Mouse (Mus musculus): ENCODE measurements around the gene Sfpq. TPM values are rescaled to one million over a fixed set of nuclear protein-coding genes. Genes with fewer than 3 reads are reported as not detected.

The Sfpq gene
- polyA plus RNA-seq, 1 experiment from 2014 or later, result 56.3 TPM

- H3K4me2 ChIP-seq (replicated peaks; ENCODE audit: low read depth), result no peak overlapping the region
- no peaks in the 10 kb centered on the region for H3K27me3 ChIP-seq (replicated peaks; ENCODE audit: control insufficient read depth, insufficient read depth, low read length)
- TF ChIP-seq CTCF (IDR thresholded peaks at IDR 0.05; ENCODE audit: low read depth), result no peak
- no peaks in the 10 kb centered on the region for H3K9me3 ChIP-seq (ENCODE audit: control insufficient read depth)
- H3K27ac ChIP-seq (ENCODE audit: low read depth, low read length), result no peak overlapping the region
- no peak overlapping the region for H3K9ac ChIP-seq (ENCODE audit: low read depth, low read length)
- 91% methylated on average over 2 of the region's 2 CpGs for WGBS
- H3K4me3 ChIP-seq (ENCODE audit: low read depth, low read length), result no peak overlapping the region
- no peak for ATAC-seq
- H3K36me3 ChIP-seq (ENCODE audit: control insufficient read depth, insufficient read depth), result peaks cover 4% of the 10 kb centered on the region
- H3K4me1 ChIP-seq (replicated peaks; ENCODE audit: control insufficient read depth, insufficient read depth, low read length), result 0 out of 2 replicates have a peak, but pooled peaks cover 1% of the 10 kb centered on the region
Measured at GRCm38 (mm10) chr4:127083131-127083530, 62.0 kb downstream of the Sfpq start.

GRCm38 (mm10) chr4:127085761-127086160 is 64.6 kb downstream of the Sfpq start:
- Histone ChIP-seq H3K27me3 (replicated peaks; ENCODE audit: control insufficient read depth, insufficient read depth, low read length) (no peaks in the 10 kb centered on the region), H3K27ac (ENCODE audit: low read depth, low read length) (no peak overlapping the region), H3K9me3 (ENCODE audit: control insufficient read depth) (no peaks in the 10 kb centered on the region), H3K4me3 (ENCODE audit: low read depth, low read length) (no peak overlapping the region), H3K9ac (ENCODE audit: low read depth, low read length) (no peak overlapping the region), H3K36me3 (ENCODE audit: control insufficient read depth, insufficient read depth) (peaks cover 10% of the 10 kb centered on the region), H3K4me1 (replicated peaks; ENCODE audit: control insufficient read depth, insufficient read depth, low read length) (no peaks in the 10 kb centered on the region), H3K4me2 (replicated peaks; ENCODE audit: low read depth) (no peak overlapping the region)
- no peak for ATAC-seq
- 56% methylated on average over 1 of the region's 1 CpGs for WGBS
- no peak for TF ChIP-seq CTCF (IDR thresholded peaks at IDR 0.05; ENCODE audit: low read depth)

Other genes with a start within 250 kb of the Sfpq start
- gene Zmym4, start 53.2 kb upstream of the Sfpq start, polyA plus RNA-seq (2015; fragmentation: Nextera tagmentation; extraction: Ambion mirVana), result 6.0 and 7.1 TPM in 2 replicates
- 6.4 and 6.5 TPM in 2 replicates for gene Zmym1, start 39.8 kb downstream of the Sfpq start, polyA plus RNA-seq (2015; fragmentation: Nextera tagmentation; extraction: Ambion mirVana)
- 5.0 and 7.0 TPM in 2 replicates for gene Zmym6, start 56.1 kb downstream of the Sfpq start, polyA plus RNA-seq (2015; fragmentation: Nextera tagmentation; extraction: Ambion mirVana)
- gene Tmem35b, start 102.4 kb downstream of the Sfpq start, polyA plus RNA-seq (2015; fragmentation: Nextera tagmentation; extraction: Ambion mirVana), result 19.5 and 20.9 TPM in 2 replicates
- gene Dlgap3, start 147.9 kb downstream of the Sfpq start, polyA plus RNA-seq (2015; fragmentation: Nextera tagmentation; extraction: Ambion mirVana), result 0.46 and 0.59 TPM in 2 replicates
- 42.4 and 44.9 TPM in 2 replicates for gene Smim12, start 222.5 kb downstream of the Sfpq start, polyA plus RNA-seq (2015; fragmentation: Nextera tagmentation; extraction: Ambion mirVana)

All from intestine, postnatal 0 days (tissue).